8 mouse cellular contexts compared by ENCODE assay signal in the genomic region with DNA sequence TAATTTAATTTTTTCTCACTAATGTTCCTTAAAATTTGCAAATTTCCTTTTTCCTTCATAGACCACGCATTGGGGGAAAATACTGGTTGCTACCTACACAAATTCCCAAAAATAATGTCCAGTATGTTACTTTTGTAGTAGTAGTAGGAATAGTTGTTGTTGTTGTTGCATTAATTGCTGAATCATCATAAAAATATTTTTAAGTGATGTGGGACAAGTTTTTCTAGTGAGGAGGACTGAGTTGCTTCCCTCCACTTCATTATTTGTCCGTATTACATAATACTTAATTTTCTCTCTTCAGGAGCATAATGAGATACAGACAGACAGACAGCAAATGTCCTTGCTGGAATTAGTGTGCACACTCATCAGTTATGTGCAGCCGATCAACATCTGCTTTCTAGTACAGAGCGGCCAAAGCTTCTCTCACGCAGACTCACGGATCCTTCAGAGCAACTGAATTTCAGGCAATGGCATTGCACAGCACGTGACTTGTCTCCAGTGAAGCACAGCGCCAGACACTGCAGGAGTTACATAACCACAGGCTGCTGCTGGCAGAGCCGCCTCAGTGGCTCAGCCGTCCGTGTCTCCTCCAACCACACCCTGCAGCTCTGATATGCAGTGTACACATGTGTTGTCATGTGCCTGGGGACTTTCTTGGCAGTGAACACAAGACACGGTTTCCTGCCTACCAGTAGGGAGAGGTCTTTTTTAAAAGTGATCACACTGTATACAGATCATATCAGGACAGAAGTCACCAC.
DNase-seq lines count a peak whose midpoint lies in the region; ATAC-seq lines count a peak whose summit lies in the region.

No protein-coding gene starts in this region.

- peak; percentile 82 to 89 for DNase-seq in B cell, adult 2 months
- DNase-seq in adrenal gland, adult 2 months: peak; percentile 71
- DNase-seq in fibroblast of lung, adult 2 months (ENCODE audit: low read depth): peak; percentile 79
- peak; percentile 80 for DNase-seq in heart, postnatal 4 days
- peak; percentile 76 to 83 for DNase-seq in layer of hippocampus, adult 8-10 months (ENCODE audit: low spot score in 2 of 2)
- DNase-seq in ovary, postnatal 14 days (ENCODE audit: low spot score): peak; percentile 39
- DNase-seq in thymus, postnatal 14 days: peak; percentile 64

- H3K27ac ChIP-seq in lung, embryonic 16.5 days (ENCODE audit: low read length): no peak overlapping the region

- no peaks in the 10 kb centered on the region for H3K36me3 ChIP-seq in lung, embryonic 16.5 days (ENCODE audit: control insufficient read depth, insufficient read depth, low read length)

- no peak overlapping the region for H3K4me2 ChIP-seq in lung, embryonic 16.5 days (ENCODE audit: low read depth, low read length)

- ATAC-seq in lung, embryonic 16.5 days (ENCODE audit: low read depth): peak; percentile 93

- H3K27me3 ChIP-seq in lung, embryonic 16.5 days (ENCODE audit: control insufficient read depth, insufficient read depth, low read depth, low read length): no peaks in the 10 kb centered on the region

- no peak overlapping the region for H3K4me3 ChIP-seq in lung, embryonic 16.5 days (ENCODE audit: low read length)

- peaks cover 9% of the 10 kb centered on the region; the same call in 1 of the 2 replicates for H3K4me1 ChIP-seq in lung, embryonic 16.5 days (replicated peaks; ENCODE audit: control insufficient read depth, insufficient read depth, low read length)

- 48% methylated on average over 12 of the region's 12 CpGs for WGBS in lung, embryonic 16.5 days

- no peaks in the 10 kb centered on the region for H3K9me3 ChIP-seq in lung, embryonic 16.5 days (ENCODE audit: control insufficient read depth, low read length)

- H3K9ac ChIP-seq in lung, embryonic 16.5 days (ENCODE audit: low read length): no peak overlapping the region
